Mouse (Mus musculus) liver (tissue): ENCODE results near the gene Adi1.

ENCODE experiments used
- DNase-seq: peaks from one replicate; pipeline ENCODE4 v3.0.0-alpha.2; 2020; ENCODE audit warnings: mixed read lengths

Adi1 gene

GRCm38 (mm10) chr12:28675121-28675924 is at the start of gene Adi1:
Adi1 (plus strand) TSS chr12:28675231.
- DNase-seq = peak; percentile 87

DNA sequence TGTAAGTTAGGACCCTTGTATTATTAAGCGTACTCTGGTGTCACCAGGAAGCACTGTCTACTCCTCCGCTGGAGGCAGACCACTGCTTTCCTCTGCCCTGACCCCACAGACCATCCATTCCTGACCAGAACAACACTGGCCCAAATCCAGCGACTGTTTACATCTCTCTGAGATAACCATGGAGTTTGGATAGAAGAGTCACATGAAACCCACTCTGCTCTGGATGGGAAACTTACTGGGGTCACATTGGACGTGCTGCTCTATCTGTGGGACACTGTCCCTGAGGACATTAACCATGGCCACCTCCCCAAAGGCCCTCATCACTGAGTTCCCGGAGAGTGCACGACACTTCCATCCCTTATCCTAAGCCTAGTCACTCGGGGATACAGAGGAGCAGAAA is 49.6 kb upstream of the Adi1 start:
- DNase-seq = no peak

DNA sequence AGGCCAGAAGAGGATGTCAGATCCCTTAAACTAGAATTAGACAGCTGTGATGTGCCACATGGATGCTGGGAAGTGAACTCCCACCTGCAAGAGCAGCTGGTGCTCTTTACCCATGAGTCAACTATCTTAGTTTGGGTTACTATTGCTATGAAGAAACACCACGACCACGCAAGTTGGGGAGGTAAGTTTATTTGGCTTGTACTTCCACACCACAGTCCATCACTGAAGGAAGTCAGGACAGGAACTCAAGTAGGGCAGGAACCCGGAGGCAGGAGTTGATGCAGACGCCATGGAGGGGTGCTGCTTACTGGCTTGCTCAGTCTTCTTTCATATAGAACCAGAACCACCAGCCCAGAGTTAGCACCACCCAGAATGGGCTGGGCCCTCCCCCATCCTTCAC is 47.9 kb upstream of the Adi1 start:
- DNase-seq = no peak

- DNase-seq = no peak
Observed at GRCm38 (mm10) chr12:28628436-28628835, 46.6 kb upstream of the Adi1 start.

DNA sequence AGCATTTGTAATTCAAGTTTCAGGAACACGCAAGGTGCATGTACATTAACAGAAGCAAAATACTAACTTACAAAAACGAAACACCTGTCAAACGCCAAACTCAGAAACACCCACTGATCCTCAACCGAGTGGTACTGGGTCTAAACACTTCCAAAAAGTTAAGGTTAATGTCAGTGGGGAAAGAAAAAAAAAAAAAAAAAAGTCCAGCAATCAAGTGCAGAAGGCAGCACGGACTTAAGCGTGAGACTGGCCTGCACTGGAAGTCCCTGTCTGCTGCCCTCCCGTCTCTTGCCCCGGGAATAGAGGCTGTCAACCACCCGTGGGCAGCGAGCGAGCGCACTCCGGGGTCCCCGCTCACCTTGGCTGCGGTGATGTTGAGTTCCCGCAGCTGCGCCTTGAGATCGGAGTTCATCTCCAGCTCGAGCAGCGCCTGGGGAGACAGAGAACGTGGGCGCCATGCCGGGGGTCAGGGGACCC is 39.9 kb upstream of the Adi1 start:
- peak; percentile 35 for DNase-seq

- peak; percentile 91 for DNase-seq
Observed at GRCm38 (mm10) chr12:28635535-28636476, 39.2 kb upstream of the Adi1 start, which contains the start of gene Rps7. Rps7 (minus strand) TSS chr12:28635953.

GRCm38 (mm10) chr12:28636543-28636942 is 38.5 kb upstream of the Adi1 start:
- no peak for DNase-seq

GRCm38 (mm10) chr12:28638778-28639177 is 36.3 kb upstream of the Adi1 start:
- no peak for DNase-seq

DNA sequence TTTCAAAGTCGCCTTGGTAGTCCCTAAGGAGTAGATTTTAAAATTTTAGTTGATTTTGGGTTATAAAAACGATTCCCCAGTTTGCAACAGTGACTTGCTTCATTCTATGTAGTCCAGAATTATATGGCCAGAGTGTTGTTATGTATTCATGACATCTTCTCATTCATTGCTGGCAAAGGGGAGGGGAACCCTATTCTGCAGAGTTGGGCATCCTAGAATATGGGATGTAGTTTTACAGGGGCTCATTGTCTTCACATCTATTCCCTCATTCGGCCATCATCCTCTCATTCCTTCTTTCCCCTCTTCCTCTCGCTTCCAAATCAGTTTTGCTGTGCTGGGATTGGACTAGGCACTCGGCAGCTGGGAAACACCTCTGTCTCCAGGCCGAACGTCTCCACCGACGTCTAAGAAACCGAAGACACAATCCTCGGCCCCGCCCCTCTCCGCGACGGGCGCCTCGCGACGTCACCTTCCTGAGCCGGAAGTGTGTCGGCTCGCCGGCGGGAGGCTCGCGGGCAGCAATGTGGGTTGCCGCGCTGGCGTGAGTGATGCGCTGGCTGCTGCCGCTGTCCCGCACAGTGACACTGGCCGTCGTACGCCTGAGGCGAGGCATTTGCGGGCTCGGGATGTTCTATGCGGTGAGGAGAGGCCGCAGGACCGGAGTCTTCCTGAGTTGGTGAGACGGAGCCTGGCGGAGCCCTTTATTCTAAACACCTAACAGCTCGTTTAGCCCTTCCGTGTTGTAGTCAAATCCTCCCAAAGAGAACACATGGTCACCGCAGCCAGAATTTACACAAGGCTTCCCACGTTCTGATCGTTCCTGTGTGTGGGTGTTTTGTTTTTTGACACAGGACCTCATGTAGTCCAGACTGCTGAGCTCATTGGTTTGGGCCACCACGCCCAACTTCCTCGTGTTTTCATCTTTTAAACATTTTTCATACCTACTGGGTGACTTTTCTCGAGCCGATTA is 25.6 kb upstream of the Adi1 start, which contains the start of gene Rnaseh1:
Rnaseh1 (plus strand) TSS at position 462 of the 970 bp plus-strand sequence.
- peak; percentile 91 for DNase-seq

- no peak for DNase-seq
Observed at GRCm38 (mm10) chr12:28662628-28663027, 12.4 kb upstream of the Adi1 start.

- DNase-seq = no peak
Observed at GRCm38 (mm10) chr12:28666734-28667133, 8.3 kb upstream of the Adi1 start.

GRCm38 (mm10) chr12:28667287-28667686 is 7.7 kb upstream of the Adi1 start:
- no peak for DNase-seq

GRCm38 (mm10) chr12:28674038-28674720 is 852 bp upstream of the Adi1 start:
- DNase-seq = no peak

GRCm38 (mm10) chr12:28675925-28676209 is 836 bp downstream of the Adi1 start:
- no peak for DNase-seq

GRCm38 (mm10) chr12:28684674-28685073 is 9.6 kb downstream of the Adi1 start:
- DNase-seq = no peak

- no peak for DNase-seq
Observed at GRCm38 (mm10) chr12:28685771-28686170, 10.7 kb downstream of the Adi1 start.

DNA sequence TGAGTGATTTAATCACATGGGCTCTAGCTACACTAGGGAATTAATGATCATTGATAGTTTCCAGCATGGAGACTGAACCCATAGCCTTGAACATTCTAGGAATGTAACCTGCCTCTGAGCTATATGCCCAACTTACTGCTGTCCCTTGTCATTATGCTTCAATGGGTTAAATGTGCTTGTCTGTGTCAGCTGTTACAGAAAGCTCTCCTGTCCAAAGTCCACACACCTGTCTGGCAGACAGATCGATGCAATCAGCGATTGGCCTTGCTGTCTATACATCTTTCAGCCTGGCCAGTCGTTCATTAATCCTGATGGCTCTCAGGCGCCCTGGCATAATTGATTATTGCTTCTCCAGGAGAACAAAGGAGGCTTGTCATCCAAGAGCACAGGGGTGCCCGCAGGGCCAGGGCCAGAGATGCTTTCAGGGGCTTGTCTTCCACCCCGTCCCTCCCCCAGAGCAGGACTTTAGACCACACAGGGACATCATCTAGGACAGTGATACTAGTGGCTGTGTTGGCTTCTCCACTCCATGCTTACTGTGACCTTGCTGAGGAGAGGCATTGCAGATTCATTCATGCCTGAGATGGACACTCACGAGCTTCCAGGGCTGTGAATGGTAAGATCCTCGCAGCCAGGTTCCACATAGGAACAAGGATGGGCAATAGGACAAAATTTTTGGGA is 11.3 kb downstream of the Adi1 start:
- no peak for DNase-seq

DNA sequence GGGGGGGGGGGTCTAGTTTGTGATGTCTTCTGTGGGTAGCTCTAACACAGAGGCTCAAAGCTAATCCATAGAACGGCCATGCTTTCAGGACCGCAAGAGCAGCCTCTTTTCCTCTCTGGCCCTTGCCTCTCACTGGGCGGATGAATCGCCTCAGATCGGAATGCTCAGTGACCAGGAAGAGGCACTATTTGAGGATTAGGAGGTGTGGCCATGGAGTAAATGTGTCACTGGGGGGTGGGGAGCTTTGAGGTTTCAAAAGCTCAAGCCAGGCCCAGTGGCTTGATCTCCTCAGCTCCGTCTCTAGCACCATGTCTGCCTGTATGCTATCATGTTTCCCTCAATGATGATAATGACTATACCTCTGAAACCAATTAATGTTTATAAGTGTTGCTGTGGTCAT is 14.0 kb downstream of the Adi1 start:
- DNase-seq = no peak

GRCm38 (mm10) chr12:28690730-28691129 is 15.7 kb downstream of the Adi1 start:
- no peak for DNase-seq

- no peak for DNase-seq
Observed at GRCm38 (mm10) chr12:28693738-28694137, 18.7 kb downstream of the Adi1 start.

DNA sequence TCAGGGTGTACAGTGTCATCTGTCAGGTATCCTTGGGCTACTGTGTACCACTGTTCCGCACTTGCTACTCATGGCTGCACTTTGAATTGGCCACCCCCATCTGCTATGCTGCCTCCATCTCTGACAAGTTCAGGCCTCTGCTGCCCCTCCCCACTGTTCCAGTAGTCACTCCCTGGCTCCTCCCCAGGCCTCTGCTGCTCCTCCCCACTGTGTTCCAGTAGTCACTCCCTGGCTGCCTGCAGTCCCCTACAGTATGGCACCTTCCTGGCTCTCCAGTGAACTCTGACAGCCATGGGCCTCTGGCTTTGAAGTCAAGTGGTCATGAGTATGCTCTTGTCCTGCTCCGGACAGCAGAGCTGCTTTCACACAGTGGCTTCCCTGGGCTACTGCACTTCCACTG is 19.2 kb downstream of the Adi1 start:
- no peak for DNase-seq
